Mouse (Mus musculus) midbrain, embryonic 14.5 days (tissue): ENCODE results near the gene 9230112D13Rik. TPM values are rescaled to one million over a fixed set of nuclear protein-coding genes. Genes with fewer than 3 reads are reported as not detected.
A peak's percentile ranks its signal among the peaks of the same experiment; 100 is the strongest.

Source experiments
- ATAC-seq: fragments of 200-750 bp; cut with Nextera tagmentation; 2 replicates; pipeline ENCODE4 v1.8.0; 2017; ENCODE audit warnings: moderate number of reproducible peaks, moderate library complexity; ENCODE audit not compliant: low FRiP score, low TSS enrichment
- DNase-seq: peaks from one replicate; pipeline ENCODE4 v3.0.0-alpha.2; 2015
- H3K27ac ChIP-seq: fragments of 300-500 bp; sonication (generic); replicated peaks from 2 replicates; pipeline ENCODE4 v1.5.1; 2014; ENCODE audit warnings: mild to moderate bottlenecking, low read depth, low read length, moderate library complexity
- H3K27me3 ChIP-seq: fragments of 300-500 bp; sonication (generic); 2 replicates; pipeline ENCODE4 v1.6.1; 2014; ENCODE audit warnings: low read length, control low read depth, mixed read lengths; ENCODE audit not compliant: control insufficient read depth, insufficient read depth
- H3K36me3 ChIP-seq: fragments of 300-500 bp; sonication (generic); 2 replicates; pipeline ENCODE4 v1.6.1; 2014; ENCODE audit warnings: low read length, control low read depth; ENCODE audit not compliant: control insufficient read depth, insufficient read depth
- H3K4me1 ChIP-seq: fragments of 300-500 bp; sonication (generic); 2 replicates; pipeline ENCODE4 v1.6.1; 2014; ENCODE audit warnings: mild to moderate bottlenecking, antibody characterized with exemption, low read length, control low read depth; ENCODE audit not compliant: control insufficient read depth, insufficient read depth
- H3K4me2 ChIP-seq: fragments of 300-500 bp; sonication (generic); 2 replicates; pipeline ENCODE4 v1.6.1; 2014; ENCODE audit warnings: mild to moderate bottlenecking, low read length, moderate library complexity
- H3K4me3 ChIP-seq: fragments of 300-500 bp; sonication (generic); replicated peaks from 2 replicates; pipeline ENCODE4 v1.5.1; 2014; ENCODE audit warnings: low read depth, low read length
- H3K9ac ChIP-seq: fragments of 300-500 bp; sonication (generic); replicated peaks from 2 replicates; pipeline ENCODE4 v1.6.1; 2014; ENCODE audit warnings: mild to moderate bottlenecking, low read length, moderate library complexity
- H3K9me3 ChIP-seq: fragments of 300-500 bp; sonication (generic); 2 replicates; pipeline ENCODE4 v1.6.1; 2016; ENCODE audit warnings: low read length, control low read depth, mixed read lengths; ENCODE audit not compliant: control insufficient read depth
- WGBS: fragments of 180-500 bp; shearing (Covaris S2); extraction: QIAGEN DNeasy Blood & Tissue Kit; methylation state at CpG from one replicate; pipeline ENCODE4 v1.1.7; 2014; 5-methylcytosine and 5-hydroxymethylcytosine counted together
- polyA plus RNA-seq: library from polyadenylated mRNA; unstranded; fragments of >200 nt; fragmentation: Nextera tagmentation; extraction: Ambion mirVana; gene quantifications from 2 replicates; pipeline ENCODE4 v1.2.1, GENCODE M21; 2014

Gene 9230112D13Rik
- polyA plus RNA-seq, 1 experiment from 2014 or later = not detected

GRCm38 (mm10) chr14:34532536-34532935 is 9.9 kb upstream of the 9230112D13Rik start:
- Histone ChIP-seq H3K9ac (no peak overlapping the region), H3K4me3 (no peak overlapping the region), H3K4me1 (no peaks in the 10 kb centered on the region), H3K9me3 (no peaks in the 10 kb centered on the region), H3K36me3 (no peaks in the 10 kb centered on the region), H3K27me3 (no peaks in the 10 kb centered on the region), H3K4me2 (no peak overlapping the region), H3K27ac (no peak overlapping the region)
- 89% methylated on average over 6 of the region's 6 CpGs for WGBS
- no peak for DNase-seq
- no peak for ATAC-seq

GRCm38 (mm10) chr14:34528804-34529203 is 6.2 kb upstream of the 9230112D13Rik start:
- no peak overlapping the region for H3K4me2 ChIP-seq
- no peak overlapping the region for H3K4me3 ChIP-seq
- 72% methylated on average over 8 of the region's 8 CpGs for WGBS
- no peak overlapping the region for H3K27ac ChIP-seq
- DNase-seq (no peak), ATAC-seq (no peak)
- H3K36me3 ChIP-seq = no peaks in the 10 kb centered on the region
- H3K9ac ChIP-seq = no peak overlapping the region
- no peaks in the 10 kb centered on the region for H3K4me1 ChIP-seq
- H3K27me3 ChIP-seq = no peaks in the 10 kb centered on the region
- H3K9me3 ChIP-seq = no peaks in the 10 kb centered on the region

GRCm38 (mm10) chr14:34517959-34518544 is 4.5 kb downstream of the 9230112D13Rik start:
- no peak overlapping the region for H3K4me2 ChIP-seq
- 92% methylated on average over 8 of the region's 8 CpGs for WGBS
- no peaks in the 10 kb centered on the region for H3K4me1 ChIP-seq
- no peaks in the 10 kb centered on the region for H3K27me3 ChIP-seq
- DNase-seq = no peak
- no peak overlapping the region for H3K9ac ChIP-seq
- H3K27ac ChIP-seq = no peak overlapping the region
- H3K36me3 ChIP-seq = no peaks in the 10 kb centered on the region
- H3K9me3 ChIP-seq = no peaks in the 10 kb centered on the region
- ATAC-seq = no peak
- H3K4me3 ChIP-seq = no peak overlapping the region

GRCm38 (mm10) chr14:34516960-34517577 is 5.5 kb downstream of the 9230112D13Rik start:
- H3K27ac ChIP-seq = no peak overlapping the region
- no peak overlapping the region for H3K4me2 ChIP-seq
- H3K4me1 ChIP-seq = no peaks in the 10 kb centered on the region
- H3K27me3 ChIP-seq = no peaks in the 10 kb centered on the region
- no peaks in the 10 kb centered on the region for H3K36me3 ChIP-seq
- no peaks in the 10 kb centered on the region for H3K9me3 ChIP-seq
- no peak overlapping the region for H3K9ac ChIP-seq
- DNase-seq (no peak), ATAC-seq (no peak)
- no peak overlapping the region for H3K4me3 ChIP-seq
- 93% methylated on average over 10 of the region's 10 CpGs for WGBS

GRCm38 (mm10) chr14:34515860-34516259 is 6.7 kb downstream of the 9230112D13Rik start:
- Histone ChIP-seq H3K9ac (no peak overlapping the region), H3K4me1 (no peaks in the 10 kb centered on the region)
- no peak for ATAC-seq

GRCm38 (mm10) chr14:34514120-34514519 is 8.5 kb downstream of the 9230112D13Rik start:
- Histone ChIP-seq H3K27me3 (no peaks in the 10 kb centered on the region), H3K36me3 (no peaks in the 10 kb centered on the region), H3K4me3 (no peak overlapping the region), H3K4me2 (no peak overlapping the region), H3K9me3 (no peaks in the 10 kb centered on the region), H3K4me1 (no peaks in the 10 kb centered on the region), H3K9ac (no peak overlapping the region), H3K27ac (no peak overlapping the region)
- ATAC-seq (no peak), DNase-seq (no peak)
- WGBS = 56% methylated on average over 6 of the region's 6 CpGs

More at GRCm38 (mm10) chr14:34515860-34516259, 6.7 kb downstream of the 9230112D13Rik start:
- H3K4me3 ChIP-seq = no peak overlapping the region
- H3K36me3 ChIP-seq = no peaks in the 10 kb centered on the region
- WGBS = 92% methylated on average over 5 of the region's 5 CpGs
- H3K9me3 ChIP-seq = no peaks in the 10 kb centered on the region
- no peak overlapping the region for H3K4me2 ChIP-seq
- no peak for DNase-seq
- no peaks in the 10 kb centered on the region for H3K27me3 ChIP-seq
- no peak overlapping the region for H3K27ac ChIP-seq

- DNase-seq = no peak
Observed at GRCm38 (mm10) chr14:34512602-34513001, 10.0 kb downstream of the 9230112D13Rik start.

DNA sequence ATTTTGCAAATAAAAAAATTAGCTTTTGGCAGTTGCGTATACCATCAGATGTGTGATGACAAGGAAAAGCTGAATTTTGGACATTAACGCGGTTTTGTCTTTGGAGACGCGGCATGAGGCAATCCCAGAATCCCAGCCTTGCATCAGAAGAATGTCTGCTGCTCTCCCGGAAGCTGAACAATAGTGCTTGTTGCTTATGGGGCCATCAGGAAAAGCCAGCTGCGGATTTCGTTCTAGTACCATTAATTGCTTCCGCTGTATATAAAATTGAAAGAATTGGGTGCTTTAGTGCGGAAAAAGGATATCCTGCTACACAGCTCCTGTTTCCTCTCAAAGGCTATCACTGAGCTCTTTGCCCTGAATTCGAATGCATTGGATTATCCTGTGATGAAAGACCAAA is 10.7 kb downstream of the 9230112D13Rik start:
- peak; percentile 43 for DNase-seq
- Histone ChIP-seq H3K27me3 (no peaks in the 10 kb centered on the region), H3K4me1 (peaks cover 9% of the 10 kb centered on the region), H3K4me2 (no peak overlapping the region), H3K9me3 (no peaks in the 10 kb centered on the region), H3K9ac (no peak overlapping the region), H3K4me3 (no peak overlapping the region), H3K27ac (0 out of 2 replicates have a peak overlapping the region, but pooled peaks have one; percentile 57), H3K36me3 (no peaks in the 10 kb centered on the region)
- WGBS = 66% methylated on average over 11 of the region's 11 CpGs
- ATAC-seq = no peak

More at GRCm38 (mm10) chr14:34512602-34513001, 10.0 kb downstream of the 9230112D13Rik start:
- no peak overlapping the region for H3K9ac ChIP-seq
- H3K9me3 ChIP-seq = no peaks in the 10 kb centered on the region
- H3K27ac ChIP-seq = no peak overlapping the region
- no peak for ATAC-seq
- WGBS = 87% methylated on average over 4 of the region's 4 CpGs
- H3K4me2 ChIP-seq = no peak overlapping the region
- no peak overlapping the region for H3K4me3 ChIP-seq
- H3K4me1 ChIP-seq = peaks cover 9% of the 10 kb centered on the region
- no peaks in the 10 kb centered on the region for H3K36me3 ChIP-seq
- no peaks in the 10 kb centered on the region for H3K27me3 ChIP-seq

GRCm38 (mm10) chr14:34508842-34509439 is 13.7 kb downstream of the 9230112D13Rik start:
- no peak overlapping the region for H3K4me2 ChIP-seq
- no peak overlapping the region for H3K9ac ChIP-seq
- peaks cover 9% of the 10 kb centered on the region for H3K4me1 ChIP-seq
- H3K27me3 ChIP-seq = no peaks in the 10 kb centered on the region
- no peak overlapping the region for H3K4me3 ChIP-seq
- no peaks in the 10 kb centered on the region for H3K36me3 ChIP-seq
- ATAC-seq (no peak), DNase-seq (peak; percentile 39)
- WGBS = 50% methylated on average over 7 of the region's 7 CpGs
- no peak overlapping the region for H3K27ac ChIP-seq
- no peaks in the 10 kb centered on the region for H3K9me3 ChIP-seq
